Mouse (Mus musculus) cerebellum, postnatal 25 days (tissue): Measurements from ENCODE around the gene Mptx2.
"Not testable (repeated sequence)": the region's sequence is repeated elsewhere in the genome, so short reads cannot be mapped to it uniquely, and the experiment has no call there.

Experiments used
- DNase-seq, 2 experiments: peaks; one replicate each; pipeline ENCODE4 v3.0.0; 2021; ENCODE audit warnings: mixed read lengths in 2 of 2

The Mptx2 gene

DNA sequence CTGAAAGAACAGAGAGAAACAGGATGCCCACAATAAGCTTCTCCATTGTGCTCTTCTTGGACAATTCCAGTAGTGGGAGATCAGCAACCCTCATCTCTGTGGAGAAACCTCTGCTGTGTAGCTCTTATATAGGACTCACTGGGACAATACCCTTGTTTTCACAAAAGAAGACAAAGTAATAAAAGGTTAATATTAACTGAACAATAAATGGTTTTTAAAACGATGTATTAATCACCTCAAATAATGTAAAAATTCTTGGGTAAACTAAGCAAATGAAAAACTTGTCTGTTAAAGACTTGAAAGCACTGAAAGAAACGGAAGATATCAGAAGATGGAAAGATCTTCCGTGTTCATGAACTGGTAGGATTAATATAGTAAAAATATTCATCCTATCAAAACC, at the start of gene Mptx2:
TSS of gene Mptx2 (minus strand) at position 101 of the 400 bp plus-strand sequence.
- no peak for DNase-seq

DNA sequence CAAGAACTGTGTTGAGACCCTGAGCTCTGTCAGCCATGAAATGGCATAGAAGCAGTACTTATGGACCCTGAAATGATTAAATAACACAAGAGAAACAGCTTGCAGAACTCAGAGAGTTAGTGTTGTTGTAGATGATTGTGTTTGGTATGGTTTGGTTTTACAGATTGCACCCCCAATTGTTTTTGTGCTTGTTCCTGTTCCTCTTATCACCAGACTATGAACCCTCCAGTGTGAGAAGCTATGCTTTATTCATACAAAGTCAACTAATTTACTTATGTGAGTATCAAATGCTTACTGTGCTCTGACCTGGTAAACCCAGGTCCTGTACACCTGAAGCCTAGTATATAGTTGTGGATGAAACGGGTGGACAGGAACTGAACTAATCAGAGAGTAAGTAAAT, 49.0 kb upstream of the Mptx2 start:
- no peak for DNase-seq

DNA sequence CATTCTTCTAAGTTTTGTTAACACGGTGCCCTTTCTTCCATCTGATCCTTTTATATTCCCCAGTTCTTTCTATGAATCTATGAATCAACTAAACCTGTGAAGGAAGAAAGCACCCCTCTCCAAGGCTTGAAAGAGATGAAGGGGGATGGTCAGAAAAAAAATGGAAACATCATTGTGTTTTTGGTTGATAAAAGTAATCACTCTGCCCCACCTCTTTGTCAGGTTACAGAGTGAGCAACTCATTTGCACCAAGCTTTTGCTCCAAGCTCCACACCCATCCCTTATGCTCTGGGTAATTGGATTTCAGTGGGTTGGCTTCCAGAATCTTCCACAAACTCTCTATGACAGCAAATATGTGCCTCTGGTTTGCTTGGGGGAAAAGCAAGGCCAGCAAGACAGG, 47.8 kb upstream of the Mptx2 start:
- DNase-seq: no peak

DNA sequence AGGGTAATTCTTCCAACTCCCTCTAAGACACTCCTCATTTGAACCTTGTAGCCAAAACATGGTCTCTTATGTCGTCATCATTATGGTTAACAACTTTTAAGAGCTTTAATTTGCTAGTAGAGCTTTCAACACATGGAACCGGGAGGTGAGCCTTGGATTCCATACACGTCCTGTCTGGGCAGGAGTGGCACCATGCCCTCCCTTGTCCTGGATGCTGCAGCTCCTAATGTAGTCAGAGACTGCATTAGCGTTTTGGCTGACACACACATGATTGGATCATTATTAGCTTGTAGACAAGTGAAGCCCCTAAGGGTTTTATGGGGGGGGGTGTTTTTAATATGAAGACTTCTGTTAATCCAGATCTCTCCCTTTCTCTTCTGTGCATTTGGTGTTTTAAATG, 47.4 kb upstream of the Mptx2 start:
- no peak for DNase-seq

DNA sequence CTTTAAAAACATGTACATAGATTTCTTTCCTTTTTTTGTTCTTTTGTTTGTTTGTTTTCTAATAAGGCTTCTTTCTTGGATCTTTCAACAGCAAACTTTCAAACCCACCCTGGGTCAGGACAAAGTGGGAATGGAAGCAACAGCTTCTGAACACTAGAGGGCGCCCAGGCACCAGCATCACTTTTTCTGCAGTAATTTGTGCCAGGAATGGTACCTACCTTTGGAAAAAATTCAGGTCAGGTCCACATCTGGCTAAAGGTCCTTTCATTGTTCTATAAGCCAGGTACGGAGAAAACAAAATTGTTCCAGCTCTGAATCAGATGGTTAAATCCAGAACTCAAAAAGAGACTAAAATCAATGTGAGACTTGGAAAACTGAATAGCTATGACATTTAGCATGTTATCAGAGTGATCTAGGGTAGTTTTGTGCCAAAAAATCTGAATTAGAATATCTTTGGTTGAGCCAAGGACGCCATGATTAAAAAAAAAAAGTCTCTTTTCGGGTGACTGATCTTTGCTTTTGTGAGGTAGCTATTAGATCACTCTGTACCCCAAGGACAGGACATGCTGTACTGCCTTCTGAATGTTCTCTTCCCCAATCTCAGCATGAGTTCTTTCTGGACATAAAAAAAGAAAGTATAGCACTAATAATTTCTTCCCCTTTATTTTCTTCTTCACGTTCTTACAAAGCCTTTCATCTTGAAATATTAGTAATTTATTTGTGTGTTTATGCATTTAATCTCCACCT, 46.4 kb upstream of the Mptx2 start:
- DNase-seq: peak; percentile 69 to 80

DNA sequence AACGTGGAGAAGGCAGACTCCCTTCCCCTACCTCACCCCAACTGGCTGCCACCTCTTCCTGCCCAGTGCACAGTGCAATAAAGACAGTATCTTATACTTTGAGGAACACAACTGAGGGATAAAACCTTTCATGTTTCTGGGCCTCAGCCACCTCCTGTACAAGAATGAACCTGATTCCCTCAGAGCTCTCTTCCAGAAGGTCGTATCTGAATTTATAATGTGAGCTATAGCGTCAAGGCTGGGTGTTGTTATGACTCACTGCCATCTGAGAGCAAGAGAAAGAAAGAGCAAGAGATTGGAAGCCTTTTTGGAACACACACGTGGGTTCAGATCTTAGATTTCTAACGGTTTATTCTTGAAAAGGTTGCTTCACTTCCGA, 44.7 kb upstream of the Mptx2 start:
- DNase-seq: no peak

DNA sequence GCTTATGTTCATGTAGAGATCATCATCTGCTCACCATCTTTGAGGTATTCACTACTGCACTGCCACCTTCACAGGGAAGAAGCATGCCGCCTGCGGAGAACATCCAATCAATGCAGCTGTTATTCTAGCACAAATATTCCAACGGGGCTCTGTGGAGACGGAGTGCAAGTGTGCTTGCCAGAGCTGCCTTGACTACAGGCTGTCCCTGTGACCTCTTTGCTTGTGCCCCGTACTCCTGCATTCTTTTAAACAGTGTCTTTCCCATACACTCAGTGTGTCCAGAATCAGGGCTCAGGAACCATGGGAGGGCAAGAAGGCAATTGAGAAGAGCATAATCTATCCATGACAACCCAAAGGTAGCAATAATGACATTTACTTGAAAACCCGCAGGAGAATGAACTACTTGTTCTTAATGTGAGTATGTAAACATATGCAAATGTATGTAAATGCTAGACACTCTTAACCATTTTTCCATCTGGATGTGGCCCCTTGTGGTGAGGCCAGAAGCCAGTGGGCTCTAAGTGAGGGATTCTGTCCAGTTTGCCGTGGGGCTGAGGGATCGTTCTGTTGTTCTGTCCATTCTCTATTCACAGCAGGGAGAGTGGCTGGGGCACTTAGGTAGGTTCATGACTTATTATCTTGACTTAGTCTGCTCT, 44.1 kb upstream of the Mptx2 start:
- no peak for DNase-seq

DNA sequence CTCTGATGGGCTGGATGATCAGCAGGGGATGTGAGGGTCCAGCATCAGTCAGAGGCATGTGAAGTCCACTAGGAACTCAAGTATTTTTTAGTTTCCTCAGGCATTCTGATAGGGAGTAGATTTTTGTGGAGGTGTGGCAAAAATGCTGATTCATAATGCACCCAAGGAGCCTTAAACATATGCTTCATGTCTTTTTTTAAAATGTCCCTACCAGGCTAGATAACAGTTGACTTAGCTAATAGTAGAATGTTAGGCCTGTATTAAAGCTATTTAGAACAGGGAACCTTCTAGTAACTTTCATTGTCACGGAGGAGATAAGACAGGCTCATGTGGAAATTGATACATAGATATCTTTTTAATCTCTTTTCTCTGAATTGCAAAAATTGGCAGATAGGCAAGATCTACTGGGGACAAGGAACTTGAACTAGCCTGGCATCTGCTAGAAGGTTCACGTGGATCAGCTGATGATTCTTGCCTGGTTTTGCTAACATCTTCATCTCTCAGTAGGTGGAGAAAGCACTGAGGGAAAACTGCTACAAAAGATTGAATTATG, 40.4 kb upstream of the Mptx2 start:
- DNase-seq: no peak

DNA sequence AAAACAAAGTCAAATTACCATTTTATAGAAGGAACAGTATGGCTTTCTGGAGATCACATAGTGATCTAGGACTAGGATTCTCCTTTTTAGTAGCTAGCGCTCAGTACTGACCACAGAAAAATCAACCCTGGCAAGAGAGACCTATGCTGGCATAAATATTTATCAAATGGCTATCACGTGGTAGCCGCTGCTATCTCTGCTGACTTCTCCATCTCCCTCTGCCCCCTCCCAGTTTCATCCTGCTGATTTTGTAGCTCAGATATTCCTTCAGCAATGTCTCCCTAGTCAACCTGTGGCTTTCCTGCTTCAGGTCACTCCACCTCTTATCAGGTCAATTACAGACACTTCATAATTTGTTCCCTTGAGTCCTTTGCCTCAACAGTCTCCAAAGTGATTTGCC, 38.1 kb upstream of the Mptx2 start:
- no peak for DNase-seq

DNA sequence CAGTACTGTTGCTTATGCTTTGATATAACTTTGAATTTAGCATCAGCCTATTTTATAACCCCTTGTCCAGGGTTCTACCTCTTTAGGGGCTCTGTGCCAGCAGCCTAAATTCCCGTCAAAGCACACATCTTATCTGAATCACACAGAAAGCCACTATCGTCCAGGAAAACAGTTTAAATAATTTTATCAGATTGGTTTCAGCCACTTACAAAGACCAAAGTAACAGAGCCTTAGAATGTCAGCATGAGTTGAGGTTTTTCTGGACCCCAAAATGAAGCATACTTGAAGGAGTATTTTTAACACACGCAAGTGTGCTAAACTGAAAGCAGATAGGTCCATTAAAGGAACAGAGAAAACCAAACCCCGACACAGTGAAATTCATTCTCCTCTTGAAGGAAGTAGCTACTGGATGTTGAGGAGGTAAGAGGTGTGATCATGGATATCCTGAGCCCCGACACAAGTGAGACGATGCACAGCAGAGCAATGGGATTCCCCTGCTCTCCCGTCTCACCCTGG, 36.0 kb upstream of the Mptx2 start:
- DNase-seq: not testable (repeated sequence)

DNA sequence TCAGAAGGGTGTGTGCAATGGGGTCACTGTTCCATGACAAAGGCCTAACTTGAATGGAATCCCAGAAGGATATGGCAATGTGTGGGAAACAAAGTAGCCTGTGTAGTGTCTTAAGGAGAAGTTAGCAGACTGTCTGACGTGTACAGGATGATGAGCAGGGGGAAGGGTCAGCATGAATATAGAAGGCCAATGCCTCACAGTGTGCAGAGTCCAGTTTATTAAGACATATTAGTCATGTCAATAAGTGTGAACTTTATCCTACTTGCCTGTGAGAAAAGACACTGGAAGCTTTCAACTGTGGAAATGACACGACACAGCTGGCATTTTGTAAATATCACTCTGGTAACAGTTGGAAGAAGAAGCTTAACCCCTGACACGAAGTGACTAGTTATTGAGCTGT, 25.2 kb upstream of the Mptx2 start:
- DNase-seq: not testable (repeated sequence)

DNA sequence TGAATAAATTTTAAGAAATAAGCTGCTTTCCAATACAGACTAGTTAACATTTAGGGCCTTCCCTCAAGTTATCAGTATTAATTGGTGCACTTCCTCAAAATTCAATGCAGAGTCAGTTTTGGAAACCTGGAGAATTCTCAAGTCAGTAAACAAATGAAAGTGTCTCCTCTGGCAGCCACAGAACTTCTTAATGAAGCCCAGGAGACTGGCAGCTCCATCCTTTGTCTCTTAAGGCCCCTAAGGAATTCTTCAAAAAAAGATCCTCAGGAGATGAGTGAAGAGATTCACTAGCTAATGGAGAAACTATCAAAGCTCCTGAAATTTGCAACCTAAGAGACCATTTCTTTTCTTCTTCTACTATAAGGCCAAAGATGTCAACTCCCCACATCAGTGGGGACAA, 11.9 kb downstream of the Mptx2 start, which contains the start of gene Olfr418:
TSS of gene Olfr418 (plus strand) at position 301 of the 400 bp plus-strand sequence.
- no peak for DNase-seq

DNA sequence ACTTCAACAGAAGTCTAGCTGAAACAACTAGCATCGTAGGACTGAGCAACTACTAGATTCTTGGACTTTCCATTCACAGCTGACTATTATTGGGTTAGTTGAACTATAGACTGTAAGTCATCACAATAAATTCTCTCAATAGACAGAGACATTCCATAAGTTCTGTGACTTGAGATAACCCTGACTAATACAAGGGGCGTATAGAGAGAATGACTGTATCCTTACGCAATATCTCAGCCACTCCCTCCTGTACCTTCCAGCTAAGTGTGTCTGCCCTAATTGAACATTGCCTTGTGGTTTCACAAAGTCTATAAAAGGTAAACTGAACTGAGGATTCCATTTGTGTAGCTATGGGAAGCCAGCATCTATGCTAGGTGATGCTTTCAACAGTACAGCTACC, 27.7 kb downstream of the Mptx2 start:
- DNase-seq: no peak

DNA sequence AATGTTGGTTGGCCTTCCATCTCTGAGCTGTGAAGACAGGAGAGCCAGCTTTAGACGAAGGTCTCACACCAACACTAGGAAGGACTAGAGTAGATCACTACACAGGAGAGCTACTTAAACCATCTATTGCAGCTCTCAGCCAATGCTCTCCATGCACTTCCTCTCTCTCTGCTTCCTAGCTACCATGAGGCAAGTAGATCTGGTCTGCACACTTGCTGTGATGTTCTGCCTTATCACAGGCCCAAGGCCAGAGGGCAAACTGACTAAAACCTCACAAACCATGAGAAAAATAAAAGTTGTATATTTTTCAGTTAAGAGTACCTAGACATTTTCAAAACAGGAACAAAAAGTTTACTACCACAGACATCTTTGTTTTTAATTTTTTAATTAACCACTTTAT, 40.6 kb downstream of the Mptx2 start:
- not testable (repeated sequence) for DNase-seq

DNA sequence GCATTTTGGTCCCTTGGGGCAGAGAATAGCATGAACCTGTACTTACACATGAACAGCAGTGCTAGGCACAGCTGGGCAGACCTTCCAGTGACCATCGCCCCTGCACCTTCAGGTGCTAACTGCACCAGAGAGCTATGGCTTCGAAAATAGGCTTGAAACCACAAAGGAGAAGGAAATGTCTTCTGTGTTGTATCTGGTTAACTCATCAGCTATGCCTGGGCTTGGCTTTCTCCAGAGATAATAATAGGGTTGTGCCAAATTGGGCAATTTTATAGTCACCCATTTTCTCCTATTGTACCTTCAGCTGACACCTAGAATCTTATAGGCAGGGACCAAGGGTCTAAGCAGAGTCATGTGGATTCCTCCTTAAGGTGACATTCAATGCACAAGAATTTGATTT, 50.5 kb downstream of the Mptx2 start, which contains the start of gene Fcer1a:
TSS of gene Fcer1a (minus strand) at position 134 of the 400 bp plus-strand sequence.
- DNase-seq: no peak
